Mouse (Mus musculus) intestine, embryonic 16.5 days (tissue): ENCODE results near the gene Gucy2e. TPM values are rescaled to one million over a fixed set of nuclear protein-coding genes. Genes with fewer than 3 reads are reported as not detected.

Source experiments
- ATAC-seq: fragments of 200-750 bp; cut with Nextera tagmentation; 2 replicates; pipeline ENCODE4 v1.8.0; 2017; ENCODE audit warnings: moderate TSS enrichment, moderate library complexity
- H3K27ac ChIP-seq: fragments of 300-500 bp; sonication (generic); 2 replicates; pipeline ENCODE4 v1.5.1; 2014; ENCODE audit warnings: mild to moderate bottlenecking, low read length
- H3K27me3 ChIP-seq: fragments of 300-500 bp; sonication (generic); replicated peaks from 2 replicates; pipeline ENCODE4 v1.6.1; 2014; ENCODE audit warnings: low read length, control low read depth, mixed read lengths; ENCODE audit not compliant: control insufficient read depth, insufficient read depth
- H3K36me3 ChIP-seq: fragments of 300-500 bp; sonication (generic); 2 replicates; pipeline ENCODE4 v1.6.1; 2014; ENCODE audit warnings: low read length, control low read depth; ENCODE audit not compliant: control insufficient read depth, insufficient read depth
- H3K4me1 ChIP-seq: fragments of 300-500 bp; sonication (generic); 2 replicates; pipeline ENCODE4 v1.6.1; 2014; ENCODE audit warnings: low read length, control low read depth, mixed read lengths; ENCODE audit not compliant: control insufficient read depth, insufficient read depth
- H3K4me2 ChIP-seq: fragments of 300-500 bp; sonication (generic); 2 replicates; pipeline ENCODE4 v1.6.1; 2014; ENCODE audit warnings: low read depth, low read length, control low read depth
- H3K4me3 ChIP-seq: fragments of 300-500 bp; sonication (generic); 2 replicates; pipeline ENCODE4 v1.5.1; 2014; ENCODE audit warnings: mild to moderate bottlenecking, low read length
- H3K9ac ChIP-seq: fragments of 300-500 bp; sonication (generic); 2 replicates; pipeline ENCODE4 v1.6.1; 2014; ENCODE audit warnings: low read depth, low read length
- H3K9me3 ChIP-seq: fragments of 300-500 bp; sonication (generic); 2 replicates; pipeline ENCODE4 v1.6.1; 2016; ENCODE audit warnings: low read length, control low read depth; ENCODE audit not compliant: control insufficient read depth
- WGBS: fragments of 180-500 bp; shearing (Covaris S2); extraction: QIAGEN DNeasy Blood & Tissue Kit; methylation state at CpG from one replicate; pipeline ENCODE4 v1.1.7; 2014; 5-methylcytosine and 5-hydroxymethylcytosine counted together
- polyA plus RNA-seq: library from polyadenylated mRNA; unstranded; fragments of >200 nt; fragmentation: Nextera tagmentation; extraction: Ambion mirVana; gene quantifications from 2 replicates; pipeline ENCODE4 v1.2.1, GENCODE M21; 2015

The Gucy2e gene
- polyA plus RNA-seq, 1 experiment from 2014 or later = 0.07 TPM

DNA sequence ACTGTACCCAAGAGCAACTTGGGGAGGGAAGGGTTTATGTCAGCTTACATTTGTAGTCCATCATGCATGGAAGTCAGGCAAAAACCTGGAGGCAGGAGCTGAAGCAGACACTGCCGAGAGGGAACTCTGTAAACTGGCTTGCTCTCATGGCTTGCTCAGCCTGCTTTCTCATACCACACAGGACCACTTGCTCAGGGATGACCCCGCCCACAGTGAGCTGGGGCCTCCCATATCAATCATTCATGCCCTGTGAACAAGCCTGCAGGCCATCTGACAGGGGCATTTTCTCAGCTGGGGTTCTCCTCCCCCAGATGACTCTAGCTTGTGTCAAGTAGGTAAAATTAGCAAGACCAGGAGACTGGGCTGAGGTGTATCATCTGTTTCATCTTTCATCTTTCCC, 27.4 kb upstream of the Gucy2e start:
- no peak for ATAC-seq
- Histone ChIP-seq H3K9me3 (no peaks in the 10 kb centered on the region), H3K4me2 (no peak overlapping the region), H3K4me1 (no peaks in the 10 kb centered on the region), H3K4me3 (no peak overlapping the region), H3K27ac (no peak overlapping the region), H3K9ac (no peak overlapping the region), H3K36me3 (no peaks in the 10 kb centered on the region), H3K27me3 (no peaks in the 10 kb centered on the region)
- WGBS = 43% methylated on average over 2 of the region's 2 CpGs

DNA sequence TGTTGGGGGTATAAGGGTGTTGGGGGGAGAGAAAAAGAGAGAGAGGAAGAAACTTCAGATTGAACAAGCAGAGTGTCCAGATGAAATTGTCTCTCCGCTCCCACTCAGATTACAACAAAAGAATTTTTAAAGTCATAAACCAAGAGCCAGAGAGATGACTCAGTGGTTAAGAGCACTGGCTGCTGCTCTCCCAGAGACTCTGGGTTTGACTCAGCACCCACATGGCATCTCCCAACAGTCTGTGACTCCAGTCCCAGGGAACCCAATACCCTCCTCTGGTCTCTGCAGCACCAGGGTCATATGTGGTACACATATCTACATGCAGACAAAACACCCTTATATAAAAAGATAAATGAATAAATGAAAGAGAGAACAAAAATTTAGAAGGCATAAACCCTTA, 23.3 kb upstream of the Gucy2e start:
- ATAC-seq = no peak
- Histone ChIP-seq H3K4me3 (no peak overlapping the region), H3K27ac (no peak overlapping the region), H3K9me3 (no peaks in the 10 kb centered on the region), H3K27me3 (no peaks in the 10 kb centered on the region), H3K36me3 (no peaks in the 10 kb centered on the region), H3K9ac (no peak overlapping the region), H3K4me1 (no peaks in the 10 kb centered on the region), H3K4me2 (no peak overlapping the region)
- WGBS = 83% methylated on average over 1 of the region's 1 CpGs

DNA sequence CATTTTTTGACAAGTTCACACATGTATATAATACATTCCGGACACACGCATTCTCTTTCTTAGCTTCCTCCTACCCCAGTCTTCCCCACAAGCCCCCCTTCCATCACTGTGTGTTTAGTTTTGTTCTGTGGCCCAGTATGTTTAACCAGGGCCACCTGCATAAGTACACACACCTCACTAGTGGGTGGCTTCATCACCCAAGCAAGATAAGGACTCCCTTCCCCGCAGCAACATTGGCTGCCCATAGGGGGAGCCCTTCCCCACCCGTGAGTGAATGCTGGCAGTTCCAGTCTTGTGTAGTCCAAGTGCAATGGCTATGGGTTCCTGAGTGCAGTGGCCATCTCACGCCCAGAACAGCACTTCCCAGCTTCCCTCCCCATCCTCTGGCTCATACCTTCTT, 21.5 kb upstream of the Gucy2e start:
- peak; percentile 52; the same call in 1 of the 2 replicates for ATAC-seq
- H3K36me3 ChIP-seq = no peaks in the 10 kb centered on the region
- H3K9me3 ChIP-seq = no peaks in the 10 kb centered on the region
- H3K27me3 ChIP-seq = no peaks in the 10 kb centered on the region
- WGBS = 51% methylated on average over 5 of the region's 5 CpGs
- no peak overlapping the region for H3K4me2 ChIP-seq
- no peaks in the 10 kb centered on the region for H3K4me1 ChIP-seq
- no peak overlapping the region for H3K9ac ChIP-seq
- no peak overlapping the region for H3K27ac ChIP-seq
- H3K4me3 ChIP-seq = no peak overlapping the region

DNA sequence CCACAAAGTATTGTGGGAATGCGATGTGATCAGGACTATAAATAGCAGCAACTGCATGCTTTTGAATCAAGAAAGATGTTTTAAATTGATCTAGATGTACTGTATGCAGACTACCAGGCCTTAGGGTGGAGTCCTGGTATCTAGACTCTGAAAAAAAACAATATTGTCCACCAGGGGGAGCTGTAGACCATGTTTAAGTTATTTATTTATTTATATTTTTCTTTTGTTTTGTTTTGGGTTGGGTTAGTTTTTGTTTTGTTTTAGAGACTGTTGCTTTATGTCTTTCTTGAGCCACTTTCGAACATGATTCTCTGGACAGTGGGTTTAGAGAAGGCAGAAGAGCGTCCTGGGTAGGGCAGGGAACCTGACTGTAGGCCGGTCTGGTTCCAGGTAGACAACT, 21.0 kb upstream of the Gucy2e start:
- Histone ChIP-seq H3K27ac (no peak overlapping the region), H3K4me2 (no peak overlapping the region), H3K9me3 (no peaks in the 10 kb centered on the region), H3K4me1 (no peaks in the 10 kb centered on the region), H3K36me3 (no peaks in the 10 kb centered on the region), H3K9ac (no peak overlapping the region), H3K27me3 (no peaks in the 10 kb centered on the region), H3K4me3 (no peak overlapping the region)
- ATAC-seq = no peak; the same call in 1 of the 2 replicates
- 58% methylated on average over 4 of the region's 4 CpGs for whole genome bisulfite sequencing

DNA sequence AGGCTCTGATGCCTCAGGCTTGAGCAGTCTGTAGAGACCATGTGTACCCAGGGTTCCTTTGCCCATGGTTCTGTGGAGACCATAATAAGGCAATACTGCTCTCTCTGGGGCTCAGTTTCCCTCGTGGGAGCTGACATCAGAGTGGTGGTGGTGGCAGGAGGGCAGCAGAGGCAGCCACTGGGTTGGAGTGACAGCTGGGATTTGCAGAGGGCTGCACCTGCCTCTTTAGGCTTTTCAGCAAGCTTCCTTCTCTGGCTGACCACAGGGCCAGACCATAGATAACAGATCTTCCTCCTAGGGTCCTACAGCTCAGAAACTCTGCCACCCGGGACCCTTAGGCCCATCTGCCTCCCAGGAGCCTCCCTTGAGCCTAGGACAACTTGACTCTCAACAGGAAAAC, 20.2 kb upstream of the Gucy2e start:
- no peaks in the 10 kb centered on the region for H3K4me1 ChIP-seq
- H3K36me3 ChIP-seq = no peaks in the 10 kb centered on the region
- H3K9me3 ChIP-seq = no peaks in the 10 kb centered on the region
- no peak overlapping the region for H3K4me3 ChIP-seq
- no peak overlapping the region for H3K27ac ChIP-seq
- H3K9ac ChIP-seq = no peak overlapping the region
- WGBS = 75% methylated on average over 2 of the region's 2 CpGs
- H3K27me3 ChIP-seq = no peaks in the 10 kb centered on the region
- ATAC-seq = no peak
- H3K4me2 ChIP-seq = no peak overlapping the region

DNA sequence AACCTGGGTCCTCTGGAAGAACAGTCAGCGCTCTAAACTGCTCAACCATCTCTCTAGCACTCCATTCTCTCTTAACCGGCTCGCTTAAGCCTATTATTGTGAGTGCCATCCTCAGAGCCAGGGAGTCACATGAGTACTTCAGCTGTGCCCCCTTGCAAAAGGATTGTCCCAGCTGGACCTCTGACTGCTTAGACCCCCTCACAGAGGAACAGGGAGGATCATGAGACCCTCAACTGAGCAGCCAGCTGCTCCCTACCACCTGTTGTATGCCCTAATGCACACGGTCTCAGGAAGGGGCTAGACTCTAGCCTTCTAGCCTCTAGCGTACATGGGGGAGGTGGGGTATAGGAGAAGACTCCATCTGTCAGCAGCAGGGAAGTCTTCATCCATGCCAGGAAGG, 18.0 kb upstream of the Gucy2e start:
- Histone ChIP-seq H3K9ac (no peak overlapping the region), H3K27ac (no peak overlapping the region), H3K4me2 (no peak overlapping the region), H3K36me3 (no peaks in the 10 kb centered on the region), H3K27me3 (no peaks in the 10 kb centered on the region), H3K9me3 (no peaks in the 10 kb centered on the region), H3K4me1 (no peaks in the 10 kb centered on the region), H3K4me3 (no peak overlapping the region)
- 86% methylated on average over 5 of the region's 5 CpGs for WGBS
- no peak for ATAC-seq

DNA sequence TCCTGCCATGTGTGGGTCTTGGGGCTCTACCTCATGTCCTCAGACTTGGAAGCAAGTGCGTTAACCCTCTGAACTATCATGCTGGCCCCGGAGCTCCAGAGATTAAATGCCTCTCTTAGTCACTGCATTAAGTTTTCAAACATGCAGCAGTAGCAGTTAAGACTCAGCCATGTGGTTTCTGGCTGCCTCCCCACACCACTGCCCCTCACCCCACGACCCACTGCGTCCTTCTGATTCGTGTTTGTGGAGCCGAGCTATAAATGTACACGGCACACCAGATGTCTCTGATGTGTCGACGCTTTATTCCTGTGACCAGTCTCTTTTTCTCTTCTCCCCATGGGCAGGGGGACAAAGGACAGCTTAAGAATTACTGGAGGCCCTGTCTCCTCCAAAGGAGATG, 16.3 kb upstream of the Gucy2e start:
- no peak overlapping the region for H3K4me3 ChIP-seq
- no peaks in the 10 kb centered on the region for H3K4me1 ChIP-seq
- no peaks in the 10 kb centered on the region for H3K36me3 ChIP-seq
- H3K9ac ChIP-seq = no peak overlapping the region
- no peak overlapping the region for H3K27ac ChIP-seq
- no peak for ATAC-seq
- no peak overlapping the region for H3K4me2 ChIP-seq
- H3K27me3 ChIP-seq = no peaks in the 10 kb centered on the region
- no peaks in the 10 kb centered on the region for H3K9me3 ChIP-seq
- WGBS = 43% methylated on average over 9 of the region's 9 CpGs

DNA sequence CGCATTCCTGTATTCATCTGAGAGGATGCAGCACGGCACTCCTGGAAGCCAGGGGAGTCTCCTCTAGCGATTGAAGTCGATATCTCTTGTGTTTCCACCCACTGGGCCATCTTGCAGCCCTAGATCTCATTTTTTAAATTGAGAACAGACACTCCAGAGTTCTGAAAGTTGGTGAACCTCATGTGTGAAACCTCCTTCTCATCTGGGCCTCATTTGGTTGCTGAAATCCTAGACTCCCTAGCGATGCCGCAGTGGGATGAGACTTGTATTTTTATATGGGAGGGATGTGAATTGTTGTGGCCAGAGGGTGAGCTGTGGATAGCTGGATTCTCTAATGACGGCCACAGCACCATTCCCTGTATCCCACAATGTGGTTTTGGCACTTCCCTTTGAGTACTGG, 15.1 kb upstream of the Gucy2e start:
- ATAC-seq = no peak
- no peak overlapping the region for H3K27ac ChIP-seq
- no peaks in the 10 kb centered on the region for H3K9me3 ChIP-seq
- H3K4me1 ChIP-seq = no peaks in the 10 kb centered on the region
- H3K4me2 ChIP-seq = no peak overlapping the region
- no peaks in the 10 kb centered on the region for H3K36me3 ChIP-seq
- WGBS = 79% methylated on average over 7 of the region's 7 CpGs
- no peak overlapping the region for H3K9ac ChIP-seq
- H3K4me3 ChIP-seq = no peak overlapping the region
- no peaks in the 10 kb centered on the region for H3K27me3 ChIP-seq

DNA sequence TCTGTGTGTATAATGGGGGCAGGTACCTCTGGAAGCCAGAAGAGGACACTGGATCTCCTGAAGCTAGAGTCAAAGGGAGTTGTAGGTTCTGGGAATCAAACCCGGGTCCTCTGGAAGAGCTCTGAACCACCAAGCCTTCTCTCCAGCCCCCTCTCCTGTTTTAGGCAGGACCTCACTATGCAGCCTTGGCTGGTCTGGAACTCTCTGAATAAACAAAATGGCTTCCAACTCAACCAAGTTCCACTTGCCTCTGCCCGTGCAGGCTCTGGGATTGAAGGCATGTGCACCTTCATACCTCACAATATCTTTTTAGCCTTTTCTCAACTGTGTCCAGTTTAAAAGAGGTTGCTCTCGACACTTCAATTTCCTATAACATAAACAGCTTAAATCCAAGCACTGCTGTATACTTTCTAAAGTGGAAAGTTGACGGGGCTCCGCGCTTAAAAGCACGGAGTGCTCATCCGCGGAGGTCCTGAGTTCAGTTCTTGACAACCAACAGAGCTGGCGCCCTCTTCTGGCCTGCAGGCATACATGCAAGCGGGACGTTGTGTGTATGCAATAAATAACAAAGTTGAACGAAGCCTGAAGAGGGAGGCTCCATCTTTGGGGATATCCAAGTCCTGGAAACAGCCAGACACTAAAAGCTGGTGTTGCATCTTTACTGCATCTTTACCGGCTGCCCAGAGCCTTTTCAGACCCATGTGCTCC, 14.5 kb upstream of the Gucy2e start:
- 56% methylated on average over 14 of the region's 14 CpGs for WGBS
- no peak overlapping the region for H3K4me2 ChIP-seq
- H3K4me3 ChIP-seq = no peak overlapping the region
- no peak for ATAC-seq
- no peaks in the 10 kb centered on the region for H3K27me3 ChIP-seq
- no peak overlapping the region for H3K27ac ChIP-seq
- H3K36me3 ChIP-seq = no peaks in the 10 kb centered on the region
- no peak overlapping the region for H3K9ac ChIP-seq
- H3K4me1 ChIP-seq = no peaks in the 10 kb centered on the region
- H3K9me3 ChIP-seq = no peaks in the 10 kb centered on the region

DNA sequence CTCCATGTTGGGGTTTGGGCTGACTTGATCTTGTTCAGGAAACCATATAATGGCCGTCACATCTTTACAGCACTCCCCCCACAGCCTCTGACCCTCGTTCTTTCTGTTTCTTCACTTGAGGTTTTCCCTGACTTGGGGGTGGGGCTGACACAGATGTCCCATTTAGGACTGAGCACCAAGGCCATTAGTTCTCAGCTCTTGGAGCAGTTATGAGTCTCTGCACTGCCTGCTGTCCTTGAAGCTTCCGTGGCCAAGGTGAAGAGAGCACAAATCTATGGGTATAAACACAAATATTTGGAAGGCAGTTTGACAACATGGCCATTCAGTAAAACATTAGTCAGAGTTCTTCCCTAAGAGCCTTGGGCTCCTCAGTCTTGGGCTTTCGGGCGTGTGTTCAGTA, 13.3 kb upstream of the Gucy2e start:
- Histone ChIP-seq H3K4me1 (peaks cover 4% of the 10 kb centered on the region; the same call in 1 of the 2 replicates), H3K9ac (no peak overlapping the region), H3K36me3 (no peaks in the 10 kb centered on the region), H3K27ac (no peak overlapping the region), H3K4me3 (no peak overlapping the region), H3K9me3 (no peaks in the 10 kb centered on the region), H3K27me3 (no peaks in the 10 kb centered on the region), H3K4me2 (no peak overlapping the region)
- ATAC-seq = no peak
- WGBS = 75% methylated on average over 5 of the region's 5 CpGs
